Mouse (Mus musculus): Measurements from ENCODE around the gene Dmrtc2. TPM values are rescaled to one million over a fixed set of nuclear protein-coding genes. Genes with fewer than 3 reads are reported as not detected.

Gene Dmrtc2
- polyA plus RNA-seq, 1 experiment, result not detected

DNA sequence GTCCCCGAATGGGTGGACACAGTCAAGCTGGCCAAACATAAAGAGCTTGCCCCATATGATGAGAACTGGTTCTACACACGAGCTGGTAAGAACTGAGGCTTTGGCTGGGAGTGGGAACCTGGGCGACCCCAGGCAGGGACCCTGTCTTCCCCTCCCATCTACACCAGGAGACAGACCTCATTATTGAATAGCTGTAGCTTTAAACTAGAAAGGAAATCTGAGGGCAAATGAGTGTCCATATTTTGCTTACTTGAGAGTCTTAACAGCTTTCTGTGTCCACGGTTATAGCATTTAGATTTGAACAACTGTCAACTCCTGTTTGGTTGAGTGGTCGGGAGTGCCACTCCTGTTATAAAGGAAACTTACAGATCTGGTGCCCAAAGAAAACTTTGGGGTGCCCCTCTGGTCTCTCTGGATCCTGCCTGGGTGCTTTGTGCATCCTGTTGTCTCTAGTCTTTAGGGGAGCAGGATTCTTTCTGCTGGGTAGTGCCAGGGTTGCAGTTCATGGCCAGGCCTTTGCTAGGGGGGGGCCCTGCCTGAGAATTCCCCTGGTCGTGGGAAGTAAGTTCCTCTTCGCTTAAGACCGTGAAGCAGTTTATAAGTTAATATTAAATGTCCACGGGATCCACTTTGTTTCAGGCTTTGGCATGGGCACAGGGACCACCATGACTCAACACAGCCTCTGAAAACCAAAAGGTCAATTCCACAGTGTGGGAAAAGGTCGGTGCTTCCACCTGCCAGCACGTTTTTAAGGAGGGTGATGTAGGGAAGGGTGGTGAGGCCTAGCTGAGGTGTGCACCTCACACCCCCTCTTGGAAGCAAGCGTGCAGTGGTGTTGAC is 15.8 kb downstream of the Dmrtc2 start:
- TF ChIP-seq MAX (IDR thresholded peaks at IDR 0.05) (no peak), CTCF (IDR thresholded peaks at IDR 0.05; ENCODE audit: control insufficient read depth, insufficient read depth, insufficient read length) (no peak), MYOD1 (IDR thresholded peaks at IDR 0.05; ENCODE audit: control insufficient read depth, insufficient read length, low read depth) (no peak), USF1 (IDR thresholded peaks at IDR 0.05; ENCODE audit: low read depth) (no peak), FOSL1 (IDR thresholded peaks at IDR 0.05; ENCODE audit: insufficient read depth, low read length, poor library complexity, severe bottlenecking) (no peak)
- H3K79me2 ChIP-seq (ENCODE audit: control insufficient read depth, insufficient read depth), result peaks cover 50% of the 10 kb centered on the region
- peaks cover 38% of the 10 kb centered on the region for H3K79me3 ChIP-seq (ENCODE audit: low read depth)
- no peaks in the 10 kb centered on the region for H3K27me3 ChIP-seq (ENCODE audit: control insufficient read depth, insufficient read depth, insufficient read length)
- H3K36me3 ChIP-seq (ENCODE audit: control insufficient read depth, insufficient read depth), result peaks cover 58% of the 10 kb centered on the region
- peak overlapping the region; percentile 93 for H3K4me3 ChIP-seq (ENCODE audit: insufficient read depth, poor library complexity, severe bottlenecking)
- peak overlapping the region; percentile 64 for H3ac ChIP-seq (ENCODE audit: control insufficient read depth, insufficient read length, low read depth)

DNA sequence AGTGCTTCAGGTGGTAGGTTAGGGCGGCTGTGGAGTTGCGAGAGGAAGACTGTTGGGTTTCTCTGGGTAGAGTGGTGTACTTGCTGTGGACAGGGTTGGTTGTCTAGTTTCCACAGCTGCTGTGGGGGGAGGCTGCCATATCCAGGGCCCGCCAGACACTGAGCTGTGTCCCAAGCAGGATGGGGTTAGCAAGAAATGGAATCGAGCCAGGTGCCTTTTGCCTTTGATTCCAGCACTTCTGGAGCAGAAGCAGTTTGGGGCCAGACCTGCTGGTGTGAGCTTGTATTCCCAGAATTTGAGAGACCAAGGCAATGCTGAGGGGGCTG is 16.4 kb downstream of the Dmrtc2 start:
- H3K36me3 ChIP-seq (ENCODE audit: control insufficient read depth, insufficient read depth), result peaks cover 64% of the 10 kb centered on the region
- peaks cover 38% of the 10 kb centered on the region for H3K79me3 ChIP-seq (ENCODE audit: low read depth)
- peak overlapping the region; percentile 93 for H3K4me3 ChIP-seq (ENCODE audit: insufficient read depth, poor library complexity, severe bottlenecking)
- peaks cover 50% of the 10 kb centered on the region for H3K79me2 ChIP-seq (ENCODE audit: control insufficient read depth, insufficient read depth)
- no peaks in the 10 kb centered on the region for H3K27me3 ChIP-seq (ENCODE audit: control insufficient read depth, insufficient read depth, insufficient read length)
- H3ac ChIP-seq (ENCODE audit: control insufficient read depth, insufficient read length, low read depth), result peak overlapping the region; percentile 64
- TF ChIP-seq CEBPB (IDR thresholded peaks at IDR 0.05; ENCODE audit: low read depth), result no peak
- TF ChIP-seq MAX (IDR thresholded peaks at IDR 0.05), result no peak
- TF ChIP-seq USF1 (IDR thresholded peaks at IDR 0.05; ENCODE audit: low read depth), result no peak

DNA sequence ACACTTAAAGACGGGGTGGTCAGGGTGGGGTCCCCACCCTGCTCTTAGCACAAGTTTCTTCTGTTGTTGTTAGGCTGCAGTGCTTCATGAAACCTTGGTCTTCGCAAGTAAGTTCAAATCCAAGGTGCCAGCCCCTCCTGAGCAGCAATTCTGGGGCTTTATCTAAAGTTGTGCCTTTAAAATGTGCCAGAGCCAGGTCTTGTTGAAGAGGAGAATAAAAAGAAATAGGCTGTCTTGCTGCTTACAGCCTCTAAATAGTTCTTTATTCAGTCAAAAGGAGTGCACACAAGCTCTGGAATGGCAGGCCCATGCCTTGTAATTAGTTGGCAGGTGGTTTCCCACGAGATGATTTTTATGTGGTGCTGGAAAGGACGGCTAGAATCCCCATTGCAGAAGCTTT is 17.2 kb downstream of the Dmrtc2 start:
- peaks cover 50% of the 10 kb centered on the region for H3K79me2 ChIP-seq (ENCODE audit: control insufficient read depth, insufficient read depth)
- H3K4me3 ChIP-seq (ENCODE audit: insufficient read depth, poor library complexity, severe bottlenecking), result peak overlapping the region; percentile 93
- TF ChIP-seq MYOD1 (IDR thresholded peaks at IDR 0.05; ENCODE audit: control insufficient read depth, insufficient read length, low read depth) (no peak), USF1 (IDR thresholded peaks at IDR 0.05; ENCODE audit: low read depth) (no peak), FOSL1 (IDR thresholded peaks at IDR 0.05; ENCODE audit: insufficient read depth, low read length, poor library complexity, severe bottlenecking) (no peak), CTCF (IDR thresholded peaks at IDR 0.05; ENCODE audit: control insufficient read depth, insufficient read depth, insufficient read length) (no peak), CEBPB (IDR thresholded peaks at IDR 0.05; ENCODE audit: low read depth) (no peak), MYOG (IDR thresholded peaks at IDR 0.05; ENCODE audit: control insufficient read depth, extremely low read depth, insufficient read length) (no peak), MAX (IDR thresholded peaks at IDR 0.05) (no peak)
- peak overlapping the region; percentile 65 for H3ac ChIP-seq (ENCODE audit: control insufficient read depth, insufficient read length, low read depth)
- H3K27me3 ChIP-seq (ENCODE audit: control insufficient read depth, insufficient read depth, insufficient read length), result no peaks in the 10 kb centered on the region
- peaks cover 64% of the 10 kb centered on the region for H3K36me3 ChIP-seq (ENCODE audit: control insufficient read depth, insufficient read depth)
- peaks cover 38% of the 10 kb centered on the region for H3K79me3 ChIP-seq (ENCODE audit: low read depth)

DNA sequence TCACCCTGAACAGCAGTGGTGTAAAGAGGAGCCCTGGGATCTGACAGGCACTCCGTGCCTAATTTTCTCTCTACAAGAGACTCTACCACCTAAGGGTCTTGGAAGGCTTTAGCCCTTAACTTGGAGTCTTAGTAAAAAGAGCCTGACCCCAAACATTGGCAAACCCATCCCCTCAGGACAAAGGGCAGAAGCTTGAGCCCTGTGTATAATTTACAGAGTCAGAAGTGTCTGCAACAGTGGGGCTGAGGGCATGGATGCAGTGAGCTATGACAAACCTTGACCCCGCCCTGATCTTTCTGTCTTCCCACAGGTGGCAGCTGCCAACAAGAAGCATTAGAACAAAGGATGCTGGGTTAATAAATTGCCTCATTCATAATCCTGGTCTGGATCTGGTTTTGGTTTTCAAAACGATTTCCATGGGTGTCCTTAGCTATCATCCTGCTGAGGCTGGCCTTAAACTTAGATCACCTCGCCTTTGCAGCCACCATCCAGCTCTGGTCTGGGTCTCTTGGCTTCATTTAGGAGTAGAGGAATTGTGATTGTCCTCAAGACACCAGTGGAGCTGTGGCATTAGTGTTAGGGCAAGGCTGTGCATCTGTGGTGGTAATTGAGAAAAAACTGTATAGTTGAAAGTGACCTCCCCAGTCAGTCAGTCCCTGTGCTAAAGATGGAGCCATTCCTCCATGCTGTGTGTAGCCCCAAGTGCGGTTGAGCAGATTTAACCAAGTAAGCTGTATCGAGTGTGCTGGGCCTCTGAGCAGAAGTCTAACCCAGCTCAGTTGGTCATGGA is 19.8 kb downstream of the Dmrtc2 start:
- Histone ChIP-seq H3K79me2 (ENCODE audit: control insufficient read depth, insufficient read depth) (peaks cover 48% of the 10 kb centered on the region), H3K79me3 (ENCODE audit: low read depth) (peaks cover 38% of the 10 kb centered on the region), H3K27me3 (ENCODE audit: control insufficient read depth, insufficient read depth, insufficient read length) (no peaks in the 10 kb centered on the region), H3K36me3 (ENCODE audit: control insufficient read depth, insufficient read depth) (peaks cover 64% of the 10 kb centered on the region), H3ac (ENCODE audit: control insufficient read depth, insufficient read length, low read depth) (no peak overlapping the region), H3K4me3 (ENCODE audit: insufficient read depth, poor library complexity, severe bottlenecking) (no peak overlapping the region)
- TF ChIP-seq CEBPB (IDR thresholded peaks at IDR 0.05; ENCODE audit: low read depth) (no peak), USF1 (IDR thresholded peaks at IDR 0.05; ENCODE audit: low read depth) (no peak), CTCF (IDR thresholded peaks at IDR 0.05; ENCODE audit: control insufficient read depth, insufficient read depth, insufficient read length) (no peak), MYOD1 (IDR thresholded peaks at IDR 0.05; ENCODE audit: control insufficient read depth, insufficient read length, low read depth) (no peak), MAX (IDR thresholded peaks at IDR 0.05) (no peak), MYOG (IDR thresholded peaks at IDR 0.05; ENCODE audit: control insufficient read depth, extremely low read depth, insufficient read length) (no peak), FOSL1 (IDR thresholded peaks at IDR 0.05; ENCODE audit: insufficient read depth, low read length, poor library complexity, severe bottlenecking) (no peak)

DNA sequence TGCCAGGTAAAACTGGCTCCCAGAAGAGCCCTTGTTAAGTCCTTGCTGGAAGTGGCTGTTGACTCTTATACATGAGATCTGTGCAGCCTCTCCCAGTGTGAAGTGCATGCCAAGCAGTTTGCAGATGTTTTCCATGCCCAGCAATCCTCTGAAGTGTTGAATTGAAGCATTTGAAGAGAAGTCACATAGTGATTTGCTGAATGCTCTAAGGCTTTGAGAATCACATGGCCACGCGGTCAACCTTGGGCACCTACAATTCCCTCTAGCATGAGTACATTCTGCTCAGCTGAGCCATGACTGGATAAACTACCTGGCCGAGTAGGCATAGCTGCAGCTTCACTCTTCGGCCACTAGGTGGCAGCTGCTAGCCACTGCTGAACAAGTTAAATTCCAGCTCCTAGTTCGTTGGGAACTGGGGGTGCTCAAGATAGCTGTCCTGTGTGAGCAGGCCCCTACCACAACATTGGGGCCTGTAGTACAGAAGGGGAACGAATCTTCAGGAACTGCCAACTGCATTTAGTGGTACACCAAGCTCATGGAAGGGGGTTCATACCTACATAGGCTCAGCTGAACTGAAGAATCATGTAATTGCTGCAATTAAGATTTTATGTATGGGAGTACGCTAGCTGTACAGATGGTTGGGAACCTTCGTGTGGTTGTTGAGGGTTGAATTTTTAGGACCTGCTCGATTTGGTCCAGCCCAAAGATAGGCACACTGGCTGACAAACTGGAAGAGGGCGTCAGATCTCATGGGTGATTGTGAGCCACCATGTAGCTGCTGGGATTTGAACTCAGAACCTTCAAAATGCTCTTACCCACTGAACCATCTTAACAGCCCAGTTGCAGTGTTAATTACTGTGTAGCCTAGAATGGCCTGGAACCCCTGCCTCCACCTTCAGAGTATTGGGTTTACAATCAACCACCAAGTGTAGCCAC is 20.7 kb downstream of the Dmrtc2 start:
- H3K4me3 ChIP-seq (ENCODE audit: insufficient read depth, poor library complexity, severe bottlenecking), result no peak overlapping the region
- no peaks in the 10 kb centered on the region for H3K27me3 ChIP-seq (ENCODE audit: control insufficient read depth, insufficient read depth, insufficient read length)
- H3K36me3 ChIP-seq (ENCODE audit: control insufficient read depth, insufficient read depth), result peaks cover 57% of the 10 kb centered on the region
- no peak overlapping the region for H3ac ChIP-seq (ENCODE audit: control insufficient read depth, insufficient read length, low read depth)
- H3K79me3 ChIP-seq (ENCODE audit: low read depth), result peaks cover 29% of the 10 kb centered on the region
- no peak for TF ChIP-seq FOSL1 (IDR thresholded peaks at IDR 0.05; ENCODE audit: insufficient read depth, low read length, poor library complexity, severe bottlenecking)
- TF ChIP-seq CTCF (IDR thresholded peaks at IDR 0.05; ENCODE audit: control insufficient read depth, insufficient read depth, insufficient read length), result peak; percentile 89
- H3K79me2 ChIP-seq (ENCODE audit: control insufficient read depth, insufficient read depth), result peaks cover 38% of the 10 kb centered on the region

Measured in C2C12 (cell line).